Mouse (Mus musculus) thymus, adult 2 months (tissue): ENCODE measurements around the gene Pitx1.

Source experiments
- CTCF ChIP-seq: fragments of 200-500 bp; IDR thresholded peaks from 2 replicates; pipeline ENCODE4 v1.5.1; 2012; ENCODE audit warnings: mild to moderate bottlenecking, control low read depth, low read length, moderate library complexity, borderline replicate concordance; ENCODE audit not compliant: control insufficient read depth, poor library complexity, insufficient read depth; ENCODE audit errors: extremely low read depth
- POLR2A ChIP-seq: fragments of 200-500 bp; IDR thresholded peaks from 2 replicates; pipeline ENCODE4 v1.6.1; 2012; ENCODE audit warnings: mild to moderate bottlenecking, low read length, control low read depth, moderate library complexity; ENCODE audit not compliant: control insufficient read depth, poor library complexity, insufficient read depth; ENCODE audit errors: extremely low read depth

DNA sequence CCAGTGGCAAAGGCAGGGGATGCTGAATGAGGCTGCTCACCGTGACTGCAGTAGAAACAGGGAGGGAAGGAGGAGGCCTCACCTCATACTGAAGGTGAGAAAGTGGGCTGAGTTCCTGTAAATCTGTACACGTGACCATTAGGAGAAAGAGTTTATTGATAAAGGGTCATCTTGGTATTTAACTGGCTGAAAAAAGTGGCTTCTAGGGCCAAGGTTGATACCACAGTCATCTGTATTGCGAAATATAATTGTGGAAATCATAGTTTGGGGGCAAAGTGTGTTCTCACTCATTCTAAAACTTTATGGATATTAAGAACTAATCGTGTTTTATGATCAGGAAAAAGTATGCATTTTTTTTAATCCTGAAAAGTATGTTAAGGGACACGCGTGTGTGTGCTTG is 21.2 kb downstream of the Pitx1 start:
- TF ChIP-seq POLR2A: no peak
- TF ChIP-seq CTCF: no peak
